Mouse (Mus musculus): ENCODE data around the gene Nkain1.

DNA sequence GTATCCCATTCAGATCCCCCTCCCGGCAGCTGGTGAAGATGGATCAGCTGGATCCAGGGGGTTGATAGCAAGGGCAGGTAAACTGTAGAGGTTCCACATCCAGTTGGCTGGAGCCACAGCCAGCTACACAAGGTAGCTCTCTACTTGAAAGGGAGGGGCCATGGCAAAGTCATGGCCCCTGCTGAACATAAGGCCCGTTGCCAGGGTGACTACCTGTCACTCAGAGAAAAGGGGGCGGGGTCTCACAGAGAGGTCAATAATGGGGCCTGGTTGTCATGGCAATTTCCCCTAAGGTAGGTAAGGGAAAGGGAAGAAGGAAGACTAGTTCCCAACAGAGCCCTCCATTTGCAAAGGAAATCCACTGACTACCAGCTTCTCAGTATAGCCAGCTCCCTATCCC is 14.8 kb downstream of the Nkain1 start:
- TF ChIP-seq POLR2A (IDR thresholded peaks at IDR 0.05; ENCODE audit: insufficient read depth, low read depth, low read length) (no peak), EP300 (IDR thresholded peaks at IDR 0.05; ENCODE audit: insufficient read depth, low read depth, low read length) (no peak)

Data from heart, adult 2 months (tissue).